Mouse (Mus musculus) heart, embryonic 14.5 days (tissue): ENCODE results near the gene Ssh3. TPM values are rescaled to one million over a fixed set of nuclear protein-coding genes. Genes with fewer than 3 reads are reported as not detected.

Source experiments
- ATAC-seq: fragments of 200-750 bp; cut with Nextera tagmentation; 2 replicates; pipeline ENCODE4 v1.8.0; 2017; ENCODE audit warnings: low read depth, moderate TSS enrichment; ENCODE audit not compliant: insufficient number of reproducible peaks, insufficient read depth, low FRiP score
- H3K27ac ChIP-seq, 2 experiments: fragments of 200-500 bp in 1 of 2; fragments of 300-500 bp in 1 of 2; sonication (generic) in 1 of 2; replicated peaks in 1 of 2; 2 replicates each; pipeline ENCODE4 v1.5.1; 2012 to 2014; ENCODE audit warnings: low read depth in 2 of 2, low read length in 2 of 2, control low read depth in 1 of 2, mild to moderate bottlenecking in 1 of 2, mixed read lengths in 1 of 2; ENCODE audit not compliant: control insufficient read depth in 1 of 2, insufficient read depth in 1 of 2
- H3K27me3 ChIP-seq: fragments of 300-500 bp; sonication (generic); 2 replicates; pipeline ENCODE4 v1.6.1; 2014; ENCODE audit warnings: mild to moderate bottlenecking, low read length, control low read depth; ENCODE audit not compliant: control insufficient read depth, insufficient read depth
- H3K36me3 ChIP-seq: fragments of 300-500 bp; sonication (generic); 2 replicates; pipeline ENCODE4 v1.6.1; 2014; ENCODE audit warnings: mild to moderate bottlenecking, control low read depth, low read length, mixed read lengths; ENCODE audit not compliant: control insufficient read depth, insufficient read depth
- H3K4me1 ChIP-seq, 2 experiments: fragments of 200-500 bp in 1 of 2; fragments of 300-500 bp in 1 of 2; sonication (generic) in 1 of 2; 2 replicates each; pipeline ENCODE4 v1.6.1; 2012 to 2014; ENCODE audit warnings: low read length in 2 of 2, control low read depth in 1 of 2, mixed read lengths in 1 of 2; ENCODE audit not compliant: control insufficient read depth in 2 of 2, insufficient read depth in 2 of 2
- H3K4me2 ChIP-seq: fragments of 300-500 bp; sonication (generic); 2 replicates; pipeline ENCODE4 v1.6.1; 2014; ENCODE audit warnings: mild to moderate bottlenecking, low read length
- H3K4me3 ChIP-seq, 2 experiments: fragments of 200-500 bp in 1 of 2; fragments of 300-500 bp in 1 of 2; sonication (generic) in 1 of 2; 2 replicates each; pipeline ENCODE4 v1.5.1; 2012 to 2014; ENCODE audit warnings: low read length in 2 of 2, mild to moderate bottlenecking in 2 of 2, control low read depth in 1 of 2, low read depth in 1 of 2, moderate library complexity in 1 of 2; ENCODE audit not compliant: control insufficient read depth in 1 of 2, insufficient read depth in 1 of 2
- H3K9ac ChIP-seq: fragments of 300-500 bp; sonication (generic); 2 replicates; pipeline ENCODE4 v1.6.1; 2014; ENCODE audit warnings: mild to moderate bottlenecking, low read length
- H3K9me3 ChIP-seq: fragments of 300-500 bp; sonication (generic); 2 replicates; pipeline ENCODE4 v1.6.1; 2016; ENCODE audit warnings: low read length, control low read depth; ENCODE audit not compliant: control insufficient read depth
- WGBS: fragments of 180-500 bp; shearing (Covaris S2); extraction: QIAGEN DNeasy Blood & Tissue Kit; methylation state at CpG from one replicate; pipeline ENCODE4 v1.1.7; 2014; 5-methylcytosine and 5-hydroxymethylcytosine counted together
- polyA plus RNA-seq: library from polyadenylated mRNA; unstranded; fragments of >200 nt; fragmentation: Nextera tagmentation; extraction: Ambion mirVana; gene quantifications from 2 replicates; pipeline ENCODE4 v1.2.1, GENCODE M21; 2014

Ssh3 gene
- polyA plus RNA-seq, 1 experiment from 2014 or later: 8.0 TPM

DNA sequence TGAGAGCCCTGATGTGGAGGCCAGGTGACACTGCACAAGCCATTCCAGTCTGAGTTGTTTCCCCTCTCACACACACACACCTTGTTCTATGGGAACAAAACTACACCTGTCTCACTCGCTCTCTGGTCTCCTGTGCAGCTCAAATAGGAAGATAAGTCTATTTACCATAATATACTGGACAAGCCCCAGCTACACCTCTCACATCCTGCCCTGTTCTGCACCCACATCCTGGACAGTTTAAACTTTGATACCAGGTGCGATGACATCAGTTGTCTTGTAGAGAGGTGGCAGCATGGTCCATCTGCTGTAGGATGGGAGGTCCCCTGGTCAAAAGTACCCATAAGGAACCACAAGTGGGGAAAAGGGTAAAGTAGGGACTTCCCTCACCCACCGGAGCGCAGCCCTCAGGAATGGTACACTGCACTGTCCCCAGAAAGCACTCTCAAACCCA, 35.9 kb upstream of the Ssh3 start:
- 42% methylated on average over 4 of the region's 4 CpGs for WGBS
- peaks cover 32 to 46% of the 10 kb centered on the region in 2 experiments for H3K4me1 ChIP-seq
- H3K9ac ChIP-seq: peak overlapping the region; percentile 98
- peak overlapping the region in 1 of 2 experiments; percentile 87; a peak in 2 of 4 replicates for H3K27ac ChIP-seq
- H3K27me3 ChIP-seq: no peaks in the 10 kb centered on the region
- H3K4me2 ChIP-seq: peak overlapping the region; percentile 90
- H3K9me3 ChIP-seq: no peaks in the 10 kb centered on the region
- H3K4me3 ChIP-seq: peak overlapping the region; percentile 29 to 95
- ATAC-seq: no peak
- H3K36me3 ChIP-seq: no peaks in the 10 kb centered on the region

DNA sequence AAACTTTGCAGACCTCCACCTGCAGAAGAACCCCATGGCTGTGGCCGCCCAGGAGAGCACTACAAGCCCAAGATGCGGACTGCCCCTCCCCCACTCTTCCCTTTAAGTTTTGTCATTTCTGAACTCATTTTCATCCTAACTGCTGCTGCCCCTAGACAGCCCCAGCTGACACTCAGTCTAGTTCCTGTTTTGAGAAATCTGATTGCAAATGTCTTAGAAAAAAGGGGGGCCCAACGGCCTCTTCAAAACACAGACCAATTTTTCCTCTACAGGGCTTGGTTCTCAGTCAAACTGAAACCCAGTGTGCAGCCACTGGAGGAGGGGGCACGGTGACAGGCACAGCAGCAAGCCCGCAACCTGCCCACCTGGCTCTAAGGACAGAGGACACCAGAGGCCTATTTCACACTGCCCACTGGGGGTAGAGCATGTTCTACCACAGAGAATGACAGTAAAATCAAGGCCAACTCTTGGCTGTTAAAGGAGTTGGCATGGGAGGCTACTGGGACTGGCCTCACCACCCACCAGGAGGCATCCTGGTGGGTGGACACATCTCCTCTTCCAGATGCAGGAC, 35.4 kb upstream of the Ssh3 start:
- WGBS: 75% methylated on average over 5 of the region's 5 CpGs
- no peak for ATAC-seq
- Histone ChIP-seq H3K4me3 (peak overlapping the region; percentile 4 to 95), H3K4me2 (peak overlapping the region; percentile 90), H3K9me3 (no peaks in the 10 kb centered on the region), H3K36me3 (no peaks in the 10 kb centered on the region), H3K9ac (no peak overlapping the region), H3K27me3 (no peaks in the 10 kb centered on the region), H3K27ac (peak overlapping the region in 1 of 2 experiments; percentile 87; a peak in 1 of 4 replicates), H3K4me1 (peaks cover 32 to 46% of the 10 kb centered on the region in 2 experiments)

DNA sequence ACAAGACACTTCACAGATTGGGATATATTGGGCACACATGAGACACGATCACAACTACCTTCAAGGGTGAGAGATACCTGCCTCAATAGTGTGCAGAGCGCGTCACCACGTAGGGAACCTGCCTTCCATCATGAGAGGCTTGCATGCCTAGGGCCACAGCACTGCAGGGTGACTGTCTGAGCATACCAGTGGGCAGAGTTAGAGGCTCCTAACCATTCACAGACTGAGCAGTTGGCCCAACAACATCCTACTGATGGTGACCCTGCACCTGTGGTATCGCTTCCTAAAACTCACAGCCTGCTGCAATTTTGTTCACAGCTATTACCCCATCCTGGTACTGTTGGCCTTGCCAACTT, 34.6 kb upstream of the Ssh3 start:
- no peak overlapping the region for H3K27ac ChIP-seq

DNA sequence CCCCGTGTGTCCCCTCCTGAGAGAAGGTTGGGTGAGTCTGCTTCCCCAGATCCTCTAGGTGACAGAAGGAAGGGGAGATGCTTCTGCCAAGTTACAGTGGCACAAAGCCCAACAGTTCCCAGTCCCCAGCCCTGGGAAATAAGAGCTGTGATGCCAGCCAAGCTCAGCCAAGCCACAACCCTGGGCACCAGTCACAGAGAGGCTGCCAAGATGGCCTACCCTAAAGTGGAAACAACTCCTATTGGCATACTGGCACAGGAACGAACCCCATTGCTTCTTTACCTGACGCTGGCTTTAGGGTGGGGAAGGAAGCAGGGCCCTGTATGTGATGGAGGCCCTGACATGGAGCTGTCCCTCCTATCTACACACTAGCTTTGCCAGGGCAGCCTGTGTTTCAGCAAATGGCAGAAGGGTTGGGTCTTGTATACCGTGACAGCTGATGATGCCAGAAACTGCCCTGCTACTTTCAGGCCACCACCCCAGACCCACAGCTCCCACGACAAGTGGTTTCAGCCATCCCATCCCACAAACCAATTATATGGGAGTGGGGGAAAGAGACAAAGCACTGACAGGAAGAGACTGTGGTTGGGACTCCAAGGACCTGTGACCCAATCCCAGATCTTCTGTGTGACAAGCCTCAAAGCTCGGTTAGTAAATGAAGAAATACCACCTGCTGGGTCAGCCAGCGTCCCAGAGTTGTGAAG, 34.1 kb upstream of the Ssh3 start:
- Histone ChIP-seq H3K27me3 (no peaks in the 10 kb centered on the region), H3K9ac (peak overlapping the region; percentile 56), H3K9me3 (no peaks in the 10 kb centered on the region), H3K36me3 (0 out of 2 replicates have a peak, but pooled peaks cover 4% of the 10 kb centered on the region), H3K27ac (peak overlapping the region; percentile 53 to 73), H3K4me1 (peaks cover 32 to 46% of the 10 kb centered on the region in 2 experiments), H3K4me2 (peak overlapping the region; percentile 53), H3K4me3 (no peak overlapping the region)
- no peak for ATAC-seq
- WGBS: 59% methylated on average over 7 of the region's 7 CpGs

More for the DNA sequence above, 34.6 kb upstream of the Ssh3 start:
- Histone ChIP-seq H3K4me1 (peaks cover 32 to 46% of the 10 kb centered on the region in 2 experiments), H3K4me2 (0 out of 2 replicates have a peak overlapping the region, but pooled peaks have one; percentile 90), H3K36me3 (no peaks in the 10 kb centered on the region), H3K9me3 (no peaks in the 10 kb centered on the region), H3K9ac (no peak overlapping the region; the same call in 1 of the 2 replicates), H3K27me3 (no peaks in the 10 kb centered on the region), H3K4me3 (no peak overlapping the region)
- WGBS: 88% methylated on average over 5 of the region's 5 CpGs
- no peak for ATAC-seq

DNA sequence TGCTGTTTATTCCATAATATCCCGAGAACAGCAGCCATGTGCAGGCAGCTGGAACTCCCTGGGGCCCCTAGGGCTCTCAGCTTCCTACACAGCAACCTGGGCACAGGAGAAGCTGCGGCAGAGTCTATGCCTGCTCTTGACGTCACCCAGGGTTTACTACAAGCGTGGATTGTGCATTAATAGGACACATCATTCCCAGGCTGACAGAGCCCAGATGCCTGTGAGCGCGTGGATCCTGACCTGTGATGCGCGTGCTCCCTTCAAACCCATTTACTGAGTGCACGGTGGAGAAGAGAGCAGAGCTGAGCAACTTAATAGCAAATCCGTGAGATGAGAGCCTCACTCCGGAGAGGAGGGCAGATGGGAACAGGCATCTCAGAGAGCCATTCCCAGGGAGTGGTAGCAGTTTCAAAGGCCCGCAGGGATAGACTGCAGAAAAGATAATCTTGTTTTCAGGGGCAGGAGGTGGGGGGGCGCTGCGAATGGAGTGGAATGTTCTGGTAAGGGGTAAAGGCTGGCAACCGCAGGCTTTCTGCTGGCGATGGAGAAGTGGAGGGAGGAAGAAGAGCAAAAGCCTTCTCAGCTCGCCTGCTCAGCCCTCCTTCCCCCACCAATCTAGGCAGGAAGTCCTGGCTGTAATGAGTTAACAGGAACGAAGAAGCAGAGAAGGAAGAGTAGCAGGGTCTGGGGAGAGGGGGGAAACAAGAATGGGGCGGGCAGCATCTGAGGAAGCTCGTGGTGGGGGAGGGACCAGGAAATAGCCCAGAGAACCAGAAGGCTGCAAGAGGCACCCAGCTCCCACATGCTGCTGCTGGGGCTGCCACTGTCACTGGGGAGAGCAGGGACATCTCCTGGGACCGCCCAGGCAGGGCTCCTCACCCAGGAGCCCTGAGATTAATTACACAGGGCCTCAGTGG, 33.0 kb upstream of the Ssh3 start:
- no peaks in the 10 kb centered on the region for H3K27me3 ChIP-seq
- no peak for ATAC-seq
- WGBS: 14% methylated on average over 21 of the region's 21 CpGs
- H3K27ac ChIP-seq: peak overlapping the region; percentile 70 to 73
- 0 out of 2 replicates have a peak, but pooled peaks cover 5% of the 10 kb centered on the region for H3K36me3 ChIP-seq
- H3K4me1 ChIP-seq: peaks cover 32 to 46% of the 10 kb centered on the region in 2 experiments
- peak overlapping the region; percentile 53 for H3K4me2 ChIP-seq
- H3K9me3 ChIP-seq: no peaks in the 10 kb centered on the region
- H3K9ac ChIP-seq: peak overlapping the region; percentile 56
- H3K4me3 ChIP-seq: no peak overlapping the region

DNA sequence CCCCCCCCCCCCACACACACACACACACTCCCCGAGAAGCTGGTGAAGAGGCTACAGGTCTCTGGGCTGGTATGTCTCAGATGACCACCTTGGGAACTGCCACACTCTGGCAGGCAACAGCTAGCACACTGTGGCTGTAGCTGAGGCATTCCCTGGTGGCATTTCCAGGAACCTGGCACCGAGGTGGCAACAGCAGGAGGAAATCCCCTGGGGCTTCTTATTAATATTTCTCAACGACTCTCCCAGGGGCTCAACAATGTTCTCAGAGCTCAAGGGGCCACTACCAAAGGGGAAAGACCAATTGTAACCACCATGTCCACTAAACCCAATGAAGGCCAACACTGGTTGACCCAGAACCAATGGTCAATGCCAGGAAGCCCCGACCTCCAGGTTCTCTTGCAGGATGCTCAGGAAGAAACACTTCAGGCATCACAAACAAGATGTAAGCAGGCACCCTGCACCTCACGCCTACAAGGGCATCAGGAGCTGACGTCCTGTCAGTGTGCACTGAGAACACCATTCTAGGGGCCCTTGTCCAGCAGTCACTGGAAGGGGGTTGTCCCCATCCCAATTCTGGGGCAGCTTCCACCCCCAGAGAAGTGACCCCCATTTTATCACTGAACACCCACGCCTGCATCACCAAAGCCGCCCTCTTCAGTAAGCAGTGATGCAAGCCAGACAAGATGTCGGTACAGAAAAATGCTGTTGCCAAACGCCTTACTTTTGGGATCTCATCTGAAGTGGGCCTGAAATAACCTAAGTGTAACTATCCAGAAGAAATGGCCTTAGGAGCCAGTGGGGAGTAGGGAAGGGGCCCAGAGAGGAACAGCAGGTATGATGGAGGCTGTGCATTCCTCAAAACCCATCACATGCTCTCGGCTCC, 32.1 kb upstream of the Ssh3 start:
- Histone ChIP-seq H3K9me3 (no peaks in the 10 kb centered on the region), H3K36me3 (0 out of 2 replicates have a peak, but pooled peaks cover 5% of the 10 kb centered on the region), H3K27me3 (no peaks in the 10 kb centered on the region), H3K4me1 (peaks cover 32 to 42% of the 10 kb centered on the region in 2 experiments), H3K4me2 (peak overlapping the region; percentile 53), H3K27ac (peak overlapping the region; percentile 70 to 73; a peak in 2 of 4 replicates), H3K4me3 (no peak overlapping the region), H3K9ac (peak overlapping the region; percentile 56; the same call in 1 of the 2 replicates)
- ATAC-seq: no peak
- 56% methylated on average over 11 of the region's 11 CpGs for WGBS
